Mouse (Mus musculus) limb, embryonic 11.5 days (tissue): ENCODE results near the gene Trim16. TPM values are rescaled to one million over a fixed set of nuclear protein-coding genes. Genes with fewer than 3 reads are reported as not detected.

Experiments
- ATAC-seq: fragments of 200-750 bp; cut with Nextera tagmentation; 2 replicates; pipeline ENCODE4 v1.8.0; 2017; ENCODE audit warnings: low read depth; ENCODE audit not compliant: insufficient number of reproducible peaks, low FRiP score, low TSS enrichment
- DNase-seq: peaks from one replicate; pipeline ENCODE4 v3.0.0-alpha.2; 2015; ENCODE audit warnings: low spot score
- H3K27ac ChIP-seq: fragments of 300-500 bp; sonication (generic); replicated peaks from 2 replicates; pipeline ENCODE4 v1.5.1; 2014; ENCODE audit warnings: low read depth, mild to moderate bottlenecking, low read length
- H3K27me3 ChIP-seq: fragments of 300-500 bp; sonication (generic); 2 replicates; pipeline ENCODE4 v1.6.1; 2014; ENCODE audit warnings: mild to moderate bottlenecking, low read length, mixed read lengths; ENCODE audit not compliant: control insufficient read depth, insufficient read depth
- H3K36me3 ChIP-seq: fragments of 300-500 bp; sonication (generic); 2 replicates; pipeline ENCODE4 v1.6.1; 2014; ENCODE audit warnings: mild to moderate bottlenecking, low read length, moderate library complexity, mixed read lengths; ENCODE audit not compliant: control insufficient read depth, insufficient read depth
- H3K4me1 ChIP-seq: fragments of 300-500 bp; sonication (generic); 2 replicates; pipeline ENCODE4 v1.6.1; 2014; ENCODE audit warnings: low read length, mixed read lengths; ENCODE audit not compliant: control insufficient read depth, insufficient read depth
- H3K4me2 ChIP-seq: fragments of 300-500 bp; sonication (generic); 2 replicates; pipeline ENCODE4 v1.6.1; 2014; ENCODE audit warnings: low read depth, mild to moderate bottlenecking, moderate library complexity; ENCODE audit not compliant: severe bottlenecking
- H3K4me3 ChIP-seq: fragments of 300-500 bp; sonication (generic); 2 replicates; pipeline ENCODE4 v1.5.1; 2014; ENCODE audit warnings: low read depth, low read length
- H3K9ac ChIP-seq: fragments of 300-500 bp; sonication (generic); 2 replicates; pipeline ENCODE4 v1.6.1; 2014; ENCODE audit warnings: mild to moderate bottlenecking, low read length
- H3K9me3 ChIP-seq: fragments of 300-500 bp; sonication (generic); 2 replicates; pipeline ENCODE4 v1.6.1; 2016; ENCODE audit warnings: low read length; ENCODE audit not compliant: control insufficient read depth
- WGBS: fragments of 180-500 bp; shearing (Covaris S2); extraction: QIAGEN DNeasy Blood & Tissue Kit; methylation state at CpG from one replicate; pipeline ENCODE4 v1.1.7; 2014; 5-methylcytosine and 5-hydroxymethylcytosine counted together
- polyA plus RNA-seq: library from polyadenylated mRNA; unstranded; fragments of >200 nt; fragmentation: Nextera tagmentation; extraction: Ambion mirVana; gene quantifications from 2 replicates; pipeline ENCODE4 v1.2.1, GENCODE M21; 2014

The Trim16 gene
- polyA plus RNA-seq, 1 experiment from 2014 or later: 4.8 TPM

DNA sequence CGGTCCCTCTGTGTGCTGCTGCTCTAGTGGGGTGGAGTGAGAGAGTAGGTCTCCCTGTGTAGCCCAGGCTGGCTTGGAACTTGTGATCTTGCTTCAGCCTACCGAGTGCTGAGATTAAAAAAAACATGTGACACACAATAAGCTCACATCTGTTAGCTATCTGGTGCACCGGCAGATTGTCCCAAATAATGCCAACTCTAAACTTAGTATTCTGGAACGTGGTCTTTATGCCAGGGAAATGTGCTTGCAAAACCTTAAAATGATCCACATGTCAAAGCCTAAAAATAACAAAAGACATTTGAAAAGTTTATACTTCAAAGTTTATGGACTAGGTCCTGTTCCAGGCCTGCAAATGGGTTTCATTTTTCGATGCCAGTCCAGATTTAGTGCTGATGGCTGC lies 49.2 kb downstream of the Trim16 start:
- WGBS: 71% methylated on average over 5 of the region's 5 CpGs

DNA sequence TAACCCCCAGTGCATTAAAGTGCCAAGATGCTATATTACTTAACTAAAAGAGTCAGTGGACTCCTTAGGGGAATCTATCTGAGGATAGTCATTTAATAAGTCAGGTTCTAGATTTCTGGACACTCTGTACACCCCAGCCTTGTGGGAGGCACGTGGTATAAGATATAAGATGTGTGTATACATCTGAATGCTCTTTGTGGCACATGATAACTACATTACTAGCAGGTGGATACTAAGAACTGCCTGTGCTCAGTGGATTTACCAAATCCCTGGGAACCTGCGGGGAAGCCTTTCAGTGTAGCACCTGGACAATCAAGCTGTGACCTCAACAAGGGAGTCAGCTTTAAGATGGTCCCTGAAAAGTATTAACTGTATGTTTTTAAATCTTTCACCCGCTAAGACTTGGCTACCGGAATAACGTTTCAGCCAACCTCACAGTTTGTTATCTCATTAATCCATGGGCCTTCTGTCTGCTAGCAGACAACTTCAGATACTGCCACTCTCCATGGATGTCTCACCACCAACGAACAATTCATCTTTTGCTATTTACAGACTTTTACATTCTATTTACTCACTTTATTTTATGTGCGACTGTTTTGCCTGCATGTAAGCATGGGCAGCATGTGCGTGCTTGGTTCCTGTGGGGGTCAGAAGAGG lies 49.8 kb downstream of the Trim16 start:
- Histone ChIP-seq H3K9me3 (no peaks in the 10 kb centered on the region), H3K4me1 (no peaks in the 10 kb centered on the region), H3K36me3 (no peaks in the 10 kb centered on the region), H3K4me2 (no peak overlapping the region), H3K27me3 (no peaks in the 10 kb centered on the region), H3K4me3 (no peak overlapping the region), H3K9ac (no peak overlapping the region), H3K27ac (no peak overlapping the region)
- ATAC-seq (no peak), DNase-seq (no peak)
- WGBS: 87% methylated on average over 8 of the region's 8 CpGs

More for the DNA sequence above, 49.2 kb downstream of the Trim16 start:
- H3K27ac ChIP-seq: no peak overlapping the region
- H3K4me3 ChIP-seq: no peak overlapping the region
- no peak overlapping the region for H3K4me2 ChIP-seq
- H3K4me1 ChIP-seq: no peaks in the 10 kb centered on the region
- no peaks in the 10 kb centered on the region for H3K9me3 ChIP-seq
- DNase-seq: no peak
- H3K36me3 ChIP-seq: no peaks in the 10 kb centered on the region
- no peaks in the 10 kb centered on the region for H3K27me3 ChIP-seq
- ATAC-seq: no peak
- no peak overlapping the region for H3K9ac ChIP-seq

DNA sequence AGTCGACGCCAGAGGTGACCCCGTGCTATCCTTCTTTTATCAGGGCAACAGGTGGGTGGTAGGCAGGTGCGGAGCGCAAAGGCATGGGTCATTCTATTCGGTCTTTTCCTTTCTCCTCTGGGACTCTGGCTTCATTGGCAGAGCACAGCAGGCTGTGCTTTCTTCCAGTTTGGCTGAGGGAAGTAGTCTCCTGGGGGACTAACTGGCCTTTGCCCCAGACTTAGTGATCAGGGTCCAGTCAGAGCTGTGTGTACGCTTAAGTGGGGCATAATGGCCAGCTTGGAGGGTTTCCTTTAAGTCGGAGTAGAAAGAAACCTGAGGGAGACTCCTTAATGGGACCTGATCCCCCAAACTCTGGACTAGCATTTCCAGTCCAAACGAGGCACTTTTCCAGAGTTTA lies 53.4 kb downstream of the Trim16 start:
- 77% methylated on average over 9 of the region's 9 CpGs for WGBS
- no peak for ATAC-seq

DNA sequence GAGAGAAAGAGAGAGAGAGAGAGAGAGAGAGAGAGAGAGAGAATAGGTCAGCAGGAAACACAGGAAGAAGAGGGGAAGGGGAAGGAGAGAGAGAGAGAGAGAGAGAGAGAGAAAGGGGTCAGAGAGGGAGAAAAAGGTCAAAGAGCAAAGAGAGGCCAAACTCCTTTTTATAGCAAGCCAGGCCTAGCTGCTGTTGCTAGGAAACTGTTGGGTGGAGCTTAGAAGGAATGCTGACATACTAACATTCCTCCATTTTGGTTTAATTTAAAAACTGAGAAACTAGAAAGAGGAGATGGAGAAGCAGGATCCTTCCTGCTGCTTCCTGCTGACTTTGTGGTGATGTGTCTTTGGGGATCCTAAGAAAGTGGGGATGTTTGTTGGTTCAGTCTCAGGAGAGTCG lies 55.7 kb downstream of the Trim16 start:
- WGBS: 92% methylated on average over 1 of the region's 1 CpGs

More for the DNA sequence above, 53.4 kb downstream of the Trim16 start:
- Histone ChIP-seq H3K27ac (no peak overlapping the region), H3K4me2 (no peak overlapping the region), H3K9me3 (no peaks in the 10 kb centered on the region), H3K27me3 (no peaks in the 10 kb centered on the region), H3K36me3 (no peaks in the 10 kb centered on the region), H3K4me3 (no peak overlapping the region), H3K9ac (no peak overlapping the region), H3K4me1 (no peaks in the 10 kb centered on the region)
- no peak for DNase-seq

DNA sequence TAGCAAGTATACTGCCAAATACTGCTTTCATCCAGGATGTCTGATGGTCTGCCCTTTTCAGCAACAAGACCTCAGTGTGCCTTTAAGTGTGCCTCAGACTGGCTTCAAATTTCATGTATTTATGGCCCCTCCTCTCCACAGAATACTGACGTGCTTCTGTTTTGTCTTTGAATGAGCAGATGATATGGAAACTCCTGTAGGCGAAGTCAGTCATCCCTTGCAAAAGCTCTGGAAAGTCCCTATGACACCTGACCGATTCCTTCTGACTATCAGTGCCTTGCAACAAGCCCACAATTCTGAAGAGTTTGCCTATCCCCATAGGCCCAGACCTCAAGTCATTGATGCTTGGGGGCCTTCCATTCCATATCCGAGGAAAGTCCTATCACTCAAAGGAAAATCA lies 56.4 kb downstream of the Trim16 start:
- Histone ChIP-seq H3K4me1 (no peaks in the 10 kb centered on the region), H3K9ac (no peak overlapping the region), H3K9me3 (no peaks in the 10 kb centered on the region), H3K4me3 (no peak overlapping the region), H3K36me3 (no peaks in the 10 kb centered on the region), H3K27me3 (no peaks in the 10 kb centered on the region), H3K4me2 (no peak overlapping the region), H3K27ac (no peak overlapping the region)
- WGBS: 83% methylated on average over 4 of the region's 4 CpGs
- no peak for ATAC-seq
- DNase-seq: no peak

More for the DNA sequence above, 55.7 kb downstream of the Trim16 start:
- Histone ChIP-seq H3K4me3 (no peak overlapping the region), H3K9ac (no peak overlapping the region), H3K27me3 (no peaks in the 10 kb centered on the region), H3K9me3 (no peaks in the 10 kb centered on the region), H3K36me3 (no peaks in the 10 kb centered on the region), H3K4me2 (no peak overlapping the region), H3K4me1 (no peaks in the 10 kb centered on the region), H3K27ac (no peak overlapping the region)
- ATAC-seq (no peak), DNase-seq (no peak)

DNA sequence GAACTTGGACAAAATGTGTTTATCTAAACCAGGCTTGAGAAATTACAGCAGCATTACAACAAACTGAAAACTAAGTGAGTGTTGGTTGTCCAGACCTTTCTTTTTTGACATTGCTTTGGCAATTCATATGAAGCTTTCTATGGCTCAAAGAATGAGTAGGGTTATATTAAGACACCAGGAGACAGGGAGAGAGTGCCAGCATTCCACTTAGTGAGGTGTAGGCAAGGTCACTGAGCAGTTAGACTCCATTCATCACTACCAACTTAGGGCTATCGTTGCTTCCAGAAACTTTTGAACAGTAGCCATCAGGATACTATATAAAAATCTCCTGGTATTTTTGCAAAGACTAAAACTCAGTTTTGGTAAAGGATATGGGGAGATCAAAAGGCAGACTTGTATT lies 57.4 kb downstream of the Trim16 start:
- no peak overlapping the region for H3K4me3 ChIP-seq
- no peaks in the 10 kb centered on the region for H3K4me1 ChIP-seq
- 84% methylated on average over 1 of the region's 1 CpGs for WGBS
- H3K4me2 ChIP-seq: no peak overlapping the region
- no peaks in the 10 kb centered on the region for H3K27me3 ChIP-seq
- H3K36me3 ChIP-seq: no peaks in the 10 kb centered on the region; the same call in 1 of the 2 replicates
- no peak overlapping the region for H3K9ac ChIP-seq
- DNase-seq (no peak), ATAC-seq (no peak)
- H3K27ac ChIP-seq: no peak overlapping the region
- no peaks in the 10 kb centered on the region for H3K9me3 ChIP-seq

DNA sequence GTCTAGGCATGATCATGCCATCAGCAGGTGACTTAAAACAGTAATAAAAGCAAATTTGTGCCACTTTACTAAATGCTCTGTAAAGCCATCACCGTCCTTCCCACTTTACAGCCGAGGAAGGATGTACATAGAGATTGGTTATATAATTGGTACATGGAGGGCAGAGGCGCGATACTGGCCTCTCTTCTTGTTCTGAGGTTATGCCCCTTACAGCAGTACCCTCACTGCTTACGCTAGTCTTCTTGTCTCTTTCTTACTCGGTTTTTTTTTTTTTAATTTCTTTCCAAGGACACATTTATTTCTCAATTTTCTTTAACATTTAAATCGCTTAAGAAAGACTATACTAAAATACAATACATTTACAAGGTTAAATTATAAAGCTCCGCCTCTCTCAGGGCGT lies 58.7 kb downstream of the Trim16 start:
- Histone ChIP-seq H3K9ac (no peak overlapping the region), H3K27ac (no peak overlapping the region), H3K36me3 (no peaks in the 10 kb centered on the region; the same call in 1 of the 2 replicates)

DNA sequence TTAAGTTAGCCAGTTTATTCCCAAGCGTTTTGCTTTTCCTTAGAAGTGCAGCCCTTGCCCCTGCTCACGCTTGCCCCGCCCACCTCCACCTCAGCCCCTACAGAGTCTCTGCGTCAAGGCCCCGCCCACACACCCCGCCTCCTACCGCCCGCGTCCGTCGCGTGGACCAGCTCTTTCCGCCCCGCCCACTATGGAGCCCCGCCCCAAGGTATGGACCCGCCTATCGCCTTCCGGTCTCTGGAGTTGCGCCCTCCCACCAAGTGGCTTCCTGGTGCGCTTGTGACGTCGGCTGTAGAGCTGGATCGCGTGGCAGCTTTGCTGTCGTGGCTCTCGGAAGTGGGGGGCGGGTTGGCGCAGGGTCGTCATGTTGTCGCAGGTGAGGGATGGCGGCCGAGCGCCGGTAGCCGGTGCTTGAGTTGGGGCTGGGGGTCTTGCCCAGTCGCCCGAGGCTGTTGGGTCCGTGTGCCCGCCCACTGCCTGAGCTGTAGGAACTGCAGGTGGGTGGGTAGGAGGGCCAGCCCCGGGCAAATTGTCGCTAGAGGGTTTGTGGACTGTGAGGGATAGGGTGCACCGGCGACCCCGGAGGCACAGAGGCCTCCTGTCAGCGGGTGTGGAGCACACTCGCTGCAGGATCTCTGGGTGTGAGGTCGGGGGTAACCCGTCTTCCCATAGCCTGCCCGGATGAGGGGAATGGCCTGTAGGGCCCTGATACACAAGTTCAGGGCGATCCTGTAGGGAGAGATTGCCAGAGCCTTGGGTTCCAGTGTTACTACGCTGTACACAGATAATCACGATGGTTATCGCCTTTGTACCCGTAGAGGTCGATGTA lies 59.4 kb downstream of the Trim16 start, which contains the start of gene Tvp23b:
Gene Tvp23b, plus strand, starts transcription at position 236 of the 829 bp plus-strand sequence.
- ATAC-seq (peak; percentile 98), DNase-seq (peak; percentile 100)
- peak within 1 kb of the TSS; percentile 62 for H3K4me2 ChIP-seq
- no peaks in the 10 kb centered on the region for H3K9me3 ChIP-seq
- 1% methylated on average over 55 of the region's 55 CpGs for WGBS
- peak within 1 kb of the TSS; percentile 60; the same call in 1 of the 2 replicates for H3K27ac ChIP-seq
- peak within 1 kb of the TSS; percentile 76 for H3K4me3 ChIP-seq
- H3K9ac ChIP-seq: peak within 1 kb of the TSS; percentile 79
- H3K4me1 ChIP-seq: no peaks in the 10 kb centered on the region
- H3K36me3 ChIP-seq: no peaks in the 10 kb centered on the region; the same call in 1 of the 2 replicates
- no peaks in the 10 kb centered on the region for H3K27me3 ChIP-seq

More for the DNA sequence above, 58.7 kb downstream of the Trim16 start:
- 30% methylated on average over 9 of the region's 9 CpGs for WGBS
- Histone ChIP-seq H3K4me3 (peak overlapping the region; percentile 76; the same call in 1 of the 2 replicates), H3K9me3 (no peaks in the 10 kb centered on the region), H3K4me2 (peak overlapping the region; percentile 5), H3K4me1 (no peaks in the 10 kb centered on the region), H3K27me3 (no peaks in the 10 kb centered on the region)
- no peak for DNase-seq
- no peak; the same call in 1 of the 2 replicates for ATAC-seq
